ENCODE assay signal across 7 mouse cellular contexts in genomic region chr5:3341111-3341911, GRCm38 (mm10). TPM values are rescaled to one million over a fixed set of nuclear protein-coding genes. Genes with fewer than 3 reads are reported as not detected.
DNase-seq lines count a peak whose midpoint lies in the region; ATAC-seq and TF ChIP-seq lines count a peak whose summit lies in the region.

Gene Cdk6, plus strand, starts transcription at chr5:3341485.

- no peaks in the 10 kb centered on the region for H3K36me3 ChIP-seq in hindbrain, postnatal 0 days (ENCODE audit: insufficient read depth, low read length)

- peak within 1 kb of the TSS; percentile 70 for H3K27ac ChIP-seq in hindbrain, postnatal 0 days

- H3K9me3 ChIP-seq in hindbrain, postnatal 0 days (ENCODE audit: low read length) = no peaks in the 10 kb centered on the region

- no peak for TF ChIP-seq CTCF in hindbrain, postnatal 0 days (IDR thresholded peaks at IDR 0.05; ENCODE audit: low read depth)

- peak within 1 kb of the TSS; percentile 49 for H3K9ac ChIP-seq in hindbrain, postnatal 0 days (replicated peaks; ENCODE audit: low read length)

- intact Hi-C loops in left cerebral cortex, postnatal 4 days (cut with DNase I) = loop anchor here (5.0 kb wide), 1 partner anchor 189 kb away; no protein-coding TSS in a partner anchor

- H3K4me1 ChIP-seq in hindbrain, postnatal 0 days (ENCODE audit: insufficient read depth, low read length) = no peaks in the 10 kb centered on the region

- peak within 1 kb of the TSS; percentile 90 for H3K4me2 ChIP-seq in hindbrain, postnatal 0 days (ENCODE audit: low read depth, low read length)

- 2% methylated on average over 57 of the region's 59 CpGs for WGBS in hindbrain, postnatal 0 days

- H3K4me3 ChIP-seq in hindbrain, postnatal 0 days (ENCODE audit: low read length) = peak within 1 kb of the TSS; percentile 62

- peak; percentile 36; the same call in 1 of the 2 replicates for ATAC-seq in hindbrain, postnatal 0 days

- peak; percentile 50 for DNase-seq in T-cell, adult 2 months (ENCODE audit: low spot score)
- peak; percentile 21 to 34 for DNase-seq in cerebellum, postnatal 4 days (ENCODE audit: low spot score in 2 of 2)
- peak; percentile 38 for DNase-seq in gastrocnemius, postnatal 10 days
- DNase-seq in hindbrain, postnatal 0 days (ENCODE audit: low spot score) = peak; percentile 39
- DNase-seq in left cerebral cortex, postnatal 4 days = peak; percentile 36
- DNase-seq in mesoderm, embryonic 11.5 days (ENCODE audit: low read depth, low spot score) = peak; percentile 39
- DNase-seq in right cerebral cortex, postnatal 4 days = peak; percentile 44

- H3K27me3 ChIP-seq in hindbrain, postnatal 0 days (ENCODE audit: insufficient read depth, low read length) = no peaks in the 10 kb centered on the region

RNA-seq across cellular contexts. Expression of gene Cdk6, which starts in this region (rescaled TPM):
- total RNA-seq in gastrocnemius, postnatal 10 days (2021) = 1 to 10 TPM; 6.9 to 9.6 TPM
- total RNA-seq in hindbrain, postnatal 0 days (2014; rRNA removed) = 16.5 and 21.9 TPM in 2 replicates
- polyA plus RNA-seq in hindbrain, postnatal 0 days (2015; fragmentation: Nextera tagmentation; extraction: Ambion mirVana) = 12.2 and 12.8 TPM in 2 replicates
- total RNA-seq in left cerebral cortex, postnatal 4 days (2021) = 10 to 100 TPM; 15.6 to 16.4 TPM

Comparison
In these comparisons a context has a peak if more than half of its experiments do, and no peak if none do; other contexts are left out.
1. Peak in every context shown above with its lines: DNase-seq, ATAC-seq, H3K4me3 ChIP-seq and H3K27ac ChIP-seq.